Mouse (Mus musculus): ENCODE measurements at regions not wholly inside any gene's neighbourhood (a gene's known extent, or its start where the extent isn't known, plus 50 kb on each side); places are given as distances from the start of the nearest gene placed in this dataset.
A peak's percentile ranks its signal among the peaks of the same experiment; 100 is the strongest.

- no peak for DNase-seq (ENCODE audit: low read depth, low spot score)
Measured at GRCm38 (mm10) chr12:119027701-119028100, 61.5 kb upstream of the Abcb5 start.

DNA sequence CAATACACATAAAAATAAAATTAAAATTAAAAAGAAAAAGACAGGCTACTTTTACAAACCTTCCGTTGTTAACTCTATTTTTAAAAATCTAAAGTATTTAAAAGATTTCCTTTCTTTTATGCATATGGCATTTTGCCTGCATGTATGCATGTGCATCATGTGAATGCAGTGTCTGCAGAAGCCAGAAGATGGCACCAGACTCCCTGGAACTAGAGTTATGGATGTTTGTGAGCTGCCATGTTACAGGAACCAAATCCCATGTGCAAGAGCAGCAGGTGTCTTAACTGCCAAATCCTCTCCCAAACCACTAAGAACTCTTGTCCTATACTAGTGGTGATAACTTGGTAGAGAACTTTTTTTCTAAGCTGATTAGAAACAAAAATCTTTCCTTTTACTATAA lies 60.1 kb upstream of the Abcb5 start:
- DNase-seq (ENCODE audit: low read depth, low spot score), result peak; percentile 10

- no peak for DNase-seq (ENCODE audit: low read depth, low spot score)
Measured at GRCm38 (mm10) chr12:119024063-119024462, 57.8 kb upstream of the Abcb5 start.
